Mouse (Mus musculus): ENCODE measurements around the gene Hcrt.

DNA sequence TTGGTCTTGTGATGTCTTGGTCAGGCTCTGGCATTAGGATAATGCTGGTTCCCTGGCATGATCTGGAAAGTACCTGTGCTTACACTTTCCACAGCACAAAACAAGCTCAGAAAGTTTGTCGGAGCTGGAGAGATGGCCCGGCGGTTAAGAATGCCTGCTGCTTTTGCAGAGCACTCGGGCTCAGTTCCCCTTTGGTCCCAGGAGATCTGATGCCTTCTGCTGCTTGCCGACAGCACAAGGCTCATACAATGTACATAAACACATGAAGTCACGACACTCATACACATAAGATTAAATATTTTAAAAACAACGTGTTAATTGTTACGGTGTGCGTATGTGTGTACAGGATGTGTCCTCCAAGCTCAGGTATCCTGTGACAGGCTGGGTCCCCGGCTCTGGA is 13.2 kb upstream of the Hcrt start:
- no peak for TF ChIP-seq POLR2A (IDR thresholded peaks at IDR 0.05; ENCODE audit: borderline replicate concordance, control insufficient read depth, low read depth, low read length)
- no peak for TF ChIP-seq CTCF (IDR thresholded peaks at IDR 0.05; ENCODE audit: control insufficient read depth, insufficient read depth, low read length)

All from bone marrow, adult 2 months (tissue).